Mouse (Mus musculus): ENCODE measurements around the gene Stard13. TPM values are rescaled to one million over a fixed set of nuclear protein-coding genes. Genes with fewer than 3 reads are reported as not detected.

The Stard13 gene
- polyA plus RNA-seq, 1 experiment from 2014 or later: 2.7 TPM

GRCm38 (mm10) chr5:151109822-151110221 is 123.8 kb downstream of the Stard13 start:
- no peak overlapping the region for H3K9ac ChIP-seq (replicated peaks; ENCODE audit: low read depth, low read length)
- no peaks in the 10 kb centered on the region for H3K9me3 ChIP-seq (ENCODE audit: control insufficient read depth, low read length)
- no peak overlapping the region for H3K27ac ChIP-seq (ENCODE audit: low read depth, low read length)
- no peak overlapping the region for H3K4me2 ChIP-seq (ENCODE audit: low read depth, low read length)
- no peak for ATAC-seq (ENCODE audit: low read depth)
- H3K27me3 ChIP-seq (ENCODE audit: control insufficient read depth, insufficient read depth, low read length): no peaks in the 10 kb centered on the region
- no peak overlapping the region for H3K4me3 ChIP-seq (ENCODE audit: low read depth, low read length)
- 79% methylated on average over 2 of the region's 2 CpGs for WGBS
- no peaks in the 10 kb centered on the region for H3K36me3 ChIP-seq (ENCODE audit: control insufficient read depth, insufficient read depth, low read length)
- H3K4me1 ChIP-seq (ENCODE audit: control insufficient read depth, insufficient read depth, low read length): no peaks in the 10 kb centered on the region

DNA sequence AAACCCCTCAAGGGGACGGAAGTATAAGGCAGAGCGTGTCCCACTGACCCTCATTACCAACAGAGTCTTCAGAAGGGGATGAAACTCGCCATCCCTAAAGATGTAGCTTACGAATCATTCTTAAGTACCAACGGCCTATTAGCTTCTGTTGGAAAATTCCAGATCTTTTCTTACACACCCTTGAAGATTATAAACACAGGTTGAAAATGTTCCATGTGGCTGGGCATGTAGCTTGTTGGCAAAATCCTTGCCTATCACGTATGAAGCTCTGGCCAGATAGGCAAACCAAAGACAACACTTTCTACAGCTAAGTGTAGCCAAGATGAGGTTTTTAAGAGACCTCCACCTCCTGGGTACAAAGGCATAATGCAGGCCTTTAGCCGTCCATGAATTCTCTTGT is 124.7 kb downstream of the Stard13 start:
- Histone ChIP-seq H3K4me1 (ENCODE audit: control insufficient read depth, insufficient read depth, low read length) (no peaks in the 10 kb centered on the region), H3K36me3 (ENCODE audit: control insufficient read depth, insufficient read depth, low read length) (no peaks in the 10 kb centered on the region), H3K4me3 (ENCODE audit: low read depth, low read length) (no peak overlapping the region), H3K9ac (replicated peaks; ENCODE audit: low read depth, low read length) (no peak overlapping the region), H3K4me2 (ENCODE audit: low read depth, low read length) (no peak overlapping the region), H3K27ac (ENCODE audit: low read depth, low read length) (no peak overlapping the region), H3K27me3 (ENCODE audit: control insufficient read depth, insufficient read depth, low read length) (no peaks in the 10 kb centered on the region), H3K9me3 (ENCODE audit: control insufficient read depth, low read length) (no peaks in the 10 kb centered on the region)
- 86% methylated on average over 7 of the region's 7 CpGs for WGBS
- no peak for ATAC-seq (ENCODE audit: low read depth)

GRCm38 (mm10) chr5:151108291-151108897 is 125.2 kb downstream of the Stard13 start:
- 0 out of 2 replicates have a peak, but pooled peaks have one; percentile 21 for ATAC-seq (ENCODE audit: low read depth)
- Histone ChIP-seq H3K9ac (replicated peaks; ENCODE audit: low read depth, low read length) (no peak overlapping the region), H3K4me1 (ENCODE audit: control insufficient read depth, insufficient read depth, low read length) (no peaks in the 10 kb centered on the region), H3K27me3 (ENCODE audit: control insufficient read depth, insufficient read depth, low read length) (no peaks in the 10 kb centered on the region), H3K4me2 (ENCODE audit: low read depth, low read length) (no peak overlapping the region), H3K36me3 (ENCODE audit: control insufficient read depth, insufficient read depth, low read length) (no peaks in the 10 kb centered on the region), H3K4me3 (ENCODE audit: low read depth, low read length) (no peak overlapping the region), H3K27ac (ENCODE audit: low read depth, low read length) (no peak overlapping the region), H3K9me3 (ENCODE audit: control insufficient read depth, low read length) (no peaks in the 10 kb centered on the region)
- WGBS: 54% methylated on average over 19 of the region's 19 CpGs

- H3K27me3 ChIP-seq (ENCODE audit: control insufficient read depth, insufficient read depth, low read length): no peaks in the 10 kb centered on the region
- no peak for ATAC-seq (ENCODE audit: low read depth)
- no peak overlapping the region for H3K9ac ChIP-seq (replicated peaks; ENCODE audit: low read depth, low read length)
- no peaks in the 10 kb centered on the region for H3K9me3 ChIP-seq (ENCODE audit: control insufficient read depth, low read length)
- H3K4me1 ChIP-seq (ENCODE audit: control insufficient read depth, insufficient read depth, low read length): no peaks in the 10 kb centered on the region
- no peak overlapping the region for H3K4me2 ChIP-seq (ENCODE audit: low read depth, low read length)
- H3K4me3 ChIP-seq (ENCODE audit: low read depth, low read length): no peak overlapping the region
- no peak overlapping the region for H3K27ac ChIP-seq (ENCODE audit: low read depth, low read length)
- no peaks in the 10 kb centered on the region for H3K36me3 ChIP-seq (ENCODE audit: control insufficient read depth, insufficient read depth, low read length)
- 93% methylated on average over 3 of the region's 3 CpGs for WGBS
Measured at GRCm38 (mm10) chr5:151106841-151107240, 126.8 kb downstream of the Stard13 start.

DNA sequence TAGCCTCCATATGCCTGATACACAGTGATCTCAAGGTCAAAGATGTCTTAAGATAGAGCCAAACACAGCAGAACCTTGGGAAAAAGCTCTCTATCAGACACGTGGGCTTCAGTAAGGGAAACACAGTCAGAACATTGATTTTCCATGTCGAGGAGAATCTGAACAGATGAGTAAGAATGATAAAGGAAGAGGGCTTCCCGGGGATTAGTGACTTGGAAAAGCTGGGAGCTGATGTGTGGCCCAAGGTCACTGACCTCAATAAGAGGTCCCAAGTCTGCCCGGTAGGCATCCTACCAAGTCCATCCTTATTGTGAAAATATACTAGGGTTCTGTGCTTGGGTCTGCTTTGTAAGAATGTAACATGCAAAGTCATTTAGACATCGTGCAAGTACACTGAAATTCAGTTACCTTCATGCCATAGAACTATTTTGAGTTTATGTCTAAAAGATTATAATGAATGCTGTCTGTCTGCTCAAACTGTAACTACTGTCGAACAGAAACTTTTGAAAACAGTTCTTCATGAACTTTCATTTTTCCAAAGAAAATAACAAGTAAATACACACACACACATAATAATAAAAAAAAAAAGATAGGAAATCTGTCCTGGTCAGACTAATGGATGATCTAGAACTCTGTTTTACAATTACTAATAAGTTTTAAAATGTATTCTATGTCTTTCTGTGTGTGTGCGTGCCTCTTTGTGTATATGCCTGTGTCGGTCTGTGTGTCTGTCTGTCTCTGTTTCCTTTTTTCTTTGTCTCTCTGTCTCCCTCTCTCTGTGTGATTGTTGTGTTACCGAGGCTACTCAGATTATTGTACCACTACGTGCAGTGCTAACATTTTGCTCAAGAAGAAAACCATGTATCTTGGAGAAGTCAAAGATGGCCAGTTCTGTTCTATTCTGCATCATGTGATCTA is 128.3 kb downstream of the Stard13 start:
- Histone ChIP-seq H3K27ac (ENCODE audit: low read depth, low read length) (no peak overlapping the region), H3K36me3 (ENCODE audit: control insufficient read depth, insufficient read depth, low read length) (no peaks in the 10 kb centered on the region), H3K4me2 (ENCODE audit: low read depth, low read length) (no peak overlapping the region), H3K27me3 (ENCODE audit: control insufficient read depth, insufficient read depth, low read length) (no peaks in the 10 kb centered on the region), H3K4me3 (ENCODE audit: low read depth, low read length) (no peak overlapping the region), H3K4me1 (ENCODE audit: control insufficient read depth, insufficient read depth, low read length) (no peaks in the 10 kb centered on the region), H3K9ac (replicated peaks; ENCODE audit: low read depth, low read length) (no peak overlapping the region), H3K9me3 (ENCODE audit: control insufficient read depth, low read length) (no peaks in the 10 kb centered on the region)
- ATAC-seq (ENCODE audit: low read depth): no peak
- 82% methylated on average over 10 of the region's 10 CpGs for WGBS

DNA sequence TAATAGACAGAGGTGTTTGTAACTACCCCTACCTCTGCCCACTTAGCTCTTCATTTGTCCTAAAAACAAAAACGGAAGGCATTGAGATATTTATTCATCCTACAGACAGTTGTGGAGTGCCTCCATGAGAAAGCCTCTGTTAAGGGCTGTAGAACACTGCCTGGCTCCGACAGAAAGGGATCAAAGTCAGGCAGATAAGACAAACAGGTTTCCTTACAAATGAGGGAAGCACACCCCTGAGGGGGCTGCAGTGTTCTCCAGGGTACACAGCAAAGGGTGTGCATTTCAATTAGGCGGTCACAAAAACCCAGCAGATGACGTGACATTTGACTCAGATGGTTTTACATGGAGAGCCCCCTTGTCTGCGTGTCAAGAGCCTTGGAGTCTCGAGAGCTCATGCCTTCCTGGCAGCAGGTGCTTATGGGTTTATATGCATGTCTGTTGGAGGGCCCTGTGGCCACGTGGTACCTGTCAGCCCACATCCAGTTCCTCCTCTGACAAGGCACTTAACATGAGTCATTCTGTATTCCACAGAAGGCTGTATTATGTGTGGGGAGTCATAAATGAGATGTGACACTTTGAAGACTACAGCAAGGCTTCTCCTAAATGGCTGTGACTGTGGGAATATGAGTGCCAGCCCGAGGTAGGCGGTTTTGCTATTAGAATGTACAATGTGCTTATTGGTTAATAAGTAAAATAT is 129.1 kb downstream of the Stard13 start:
- peak; percentile 51; the same call in 1 of the 2 replicates for ATAC-seq (ENCODE audit: low read depth)
- Histone ChIP-seq H3K9me3 (ENCODE audit: control insufficient read depth, low read length) (no peaks in the 10 kb centered on the region), H3K27ac (ENCODE audit: low read depth, low read length) (no peak overlapping the region), H3K4me2 (ENCODE audit: low read depth, low read length) (no peak overlapping the region), H3K9ac (replicated peaks; ENCODE audit: low read depth, low read length) (no peak overlapping the region), H3K27me3 (ENCODE audit: control insufficient read depth, insufficient read depth, low read length) (no peaks in the 10 kb centered on the region), H3K4me1 (ENCODE audit: control insufficient read depth, insufficient read depth, low read length) (no peaks in the 10 kb centered on the region), H3K36me3 (ENCODE audit: control insufficient read depth, insufficient read depth, low read length) (no peaks in the 10 kb centered on the region), H3K4me3 (ENCODE audit: low read depth, low read length) (no peak overlapping the region)
- WGBS: 63% methylated on average over 9 of the region's 9 CpGs

DNA sequence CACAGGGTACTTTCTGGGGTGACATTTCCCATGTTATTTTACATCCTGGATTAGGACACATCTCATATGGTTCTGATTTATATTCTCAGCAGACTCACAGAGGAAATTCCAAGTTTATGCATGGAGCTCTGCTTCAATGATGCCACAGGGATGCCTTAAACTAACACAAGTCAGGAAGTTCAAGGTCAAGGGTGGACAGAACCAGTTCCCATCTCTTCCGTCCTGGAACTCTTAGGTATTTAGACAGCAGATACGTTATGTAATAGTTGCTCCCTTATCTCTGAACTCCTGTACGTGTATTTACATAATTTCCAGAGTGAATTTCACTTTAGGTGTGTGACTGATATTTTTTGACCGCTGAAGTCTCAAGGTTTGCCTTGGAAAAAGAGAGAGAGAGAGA is 130.4 kb downstream of the Stard13 start:
- Histone ChIP-seq H3K9ac (replicated peaks; ENCODE audit: low read depth, low read length) (no peak overlapping the region), H3K4me1 (ENCODE audit: control insufficient read depth, insufficient read depth, low read length) (no peaks in the 10 kb centered on the region), H3K4me3 (ENCODE audit: low read depth, low read length) (no peak overlapping the region), H3K4me2 (ENCODE audit: low read depth, low read length) (no peak overlapping the region), H3K27me3 (ENCODE audit: control insufficient read depth, insufficient read depth, low read length) (no peaks in the 10 kb centered on the region), H3K36me3 (ENCODE audit: control insufficient read depth, insufficient read depth, low read length) (no peaks in the 10 kb centered on the region), H3K9me3 (ENCODE audit: control insufficient read depth, low read length) (no peaks in the 10 kb centered on the region), H3K27ac (ENCODE audit: low read depth, low read length) (no peak overlapping the region)
- 85% methylated on average over 4 of the region's 4 CpGs for WGBS
- ATAC-seq (ENCODE audit: low read depth): no peak

- WGBS: 44% methylated on average over 2 of the region's 2 CpGs
- ATAC-seq (ENCODE audit: low read depth): no peak
Measured at GRCm38 (mm10) chr5:151102262-151102661, 131.4 kb downstream of the Stard13 start.

GRCm38 (mm10) chr5:151096012-151096411 is 137.6 kb downstream of the Stard13 start:
- Histone ChIP-seq H3K27me3 (ENCODE audit: control insufficient read depth, insufficient read depth, low read length) (no peaks in the 10 kb centered on the region), H3K9me3 (ENCODE audit: control insufficient read depth, low read length) (no peaks in the 10 kb centered on the region), H3K4me3 (ENCODE audit: low read depth, low read length) (no peak overlapping the region), H3K4me1 (ENCODE audit: control insufficient read depth, insufficient read depth, low read length) (no peaks in the 10 kb centered on the region), H3K4me2 (ENCODE audit: low read depth, low read length) (no peak overlapping the region), H3K27ac (ENCODE audit: low read depth, low read length) (no peak overlapping the region), H3K36me3 (ENCODE audit: control insufficient read depth, insufficient read depth, low read length) (no peaks in the 10 kb centered on the region), H3K9ac (replicated peaks; ENCODE audit: low read depth, low read length) (no peak overlapping the region)
- no peak for ATAC-seq (ENCODE audit: low read depth)
- 79% methylated on average over 6 of the region's 6 CpGs for WGBS

More at GRCm38 (mm10) chr5:151102262-151102661, 131.4 kb downstream of the Stard13 start:
- Histone ChIP-seq H3K36me3 (ENCODE audit: control insufficient read depth, insufficient read depth, low read length) (no peaks in the 10 kb centered on the region), H3K9me3 (ENCODE audit: control insufficient read depth, low read length) (no peaks in the 10 kb centered on the region), H3K4me3 (ENCODE audit: low read depth, low read length) (no peak overlapping the region), H3K9ac (replicated peaks; ENCODE audit: low read depth, low read length) (no peak overlapping the region), H3K4me2 (ENCODE audit: low read depth, low read length) (no peak overlapping the region), H3K27me3 (ENCODE audit: control insufficient read depth, insufficient read depth, low read length) (no peaks in the 10 kb centered on the region), H3K4me1 (ENCODE audit: control insufficient read depth, insufficient read depth, low read length) (no peaks in the 10 kb centered on the region), H3K27ac (ENCODE audit: low read depth, low read length) (no peak overlapping the region)

Data from neural tube, embryonic 14.5 days (tissue).